Mouse (Mus musculus) kidney, adult 2 months (tissue): Measurements from ENCODE around the gene Ngb. TPM values are rescaled to one million over a fixed set of nuclear protein-coding genes. Genes with fewer than 3 reads are reported as not detected.

ENCODE experiments used
- DNase-seq: peaks from one replicate; pipeline ENCODE4 v3.0.0; 2021
- H3K27ac ChIP-seq: fragments of 200-500 bp; 2 replicates; pipeline ENCODE4 v1.5.1; 2012; ENCODE audit warnings: low read depth, low read length, control low read depth, inconsistent platforms; ENCODE audit not compliant: insufficient read depth
- H3K27me3 ChIP-seq: fragments of 200-500 bp; replicated peaks from 2 replicates; pipeline ENCODE4 v1.6.1; 2012; ENCODE audit warnings: mild to moderate bottlenecking, moderate library complexity, low read length, inconsistent platforms; ENCODE audit not compliant: control insufficient read depth, insufficient read depth
- H3K36me3 ChIP-seq: fragments of 200-500 bp; 2 replicates; pipeline ENCODE4 v1.6.1; 2012; ENCODE audit warnings: mild to moderate bottlenecking, moderate library complexity, low read length, inconsistent platforms; ENCODE audit not compliant: control insufficient read depth, insufficient read depth
- H3K4me1 ChIP-seq: fragments of 200-500 bp; 2 replicates; pipeline ENCODE4 v1.6.1; 2011; ENCODE audit warnings: low read length; ENCODE audit not compliant: control insufficient read depth, insufficient read depth
- H3K4me3 ChIP-seq: fragments of 200-500 bp; 2 replicates; pipeline ENCODE4 v1.5.1; 2011; ENCODE audit warnings: mild to moderate bottlenecking, low read depth, low read length, control low read depth; ENCODE audit not compliant: insufficient read depth
- CTCF ChIP-seq: fragments of 200-500 bp; conservative IDR thresholded peaks from 2 replicates; pipeline ENCODE4 v1.5.1; 2011; ENCODE audit warnings: low read depth, mild to moderate bottlenecking, control low read depth, low read length, moderate library complexity, mixed read lengths; ENCODE audit not compliant: insufficient read depth, insufficient read length
- POLR2A ChIP-seq: fragments of 200-500 bp; IDR thresholded peaks from one replicate; pipeline ENCODE4 v1.6.1; 2011; ENCODE audit warnings: low read depth, low read length, control low read depth
- WGBS: fragments of 180-500 bp; shearing (Covaris S2); methylation state at CpG from one replicate; pipeline ENCODE4 v1.1.7; 2018; 5-methylcytosine and 5-hydroxymethylcytosine counted together
- polyA plus RNA-seq: library from polyadenylated mRNA; depleted of rRNA; stranded (reverse); fragments of >200 nt; gene quantifications from 2 replicates; pipeline ENCODE4 v1.2.3, GENCODE M21; 2012

Gene Ngb
- polyA plus RNA-seq, 1 experiment, result 1.4 TPM

DNA sequence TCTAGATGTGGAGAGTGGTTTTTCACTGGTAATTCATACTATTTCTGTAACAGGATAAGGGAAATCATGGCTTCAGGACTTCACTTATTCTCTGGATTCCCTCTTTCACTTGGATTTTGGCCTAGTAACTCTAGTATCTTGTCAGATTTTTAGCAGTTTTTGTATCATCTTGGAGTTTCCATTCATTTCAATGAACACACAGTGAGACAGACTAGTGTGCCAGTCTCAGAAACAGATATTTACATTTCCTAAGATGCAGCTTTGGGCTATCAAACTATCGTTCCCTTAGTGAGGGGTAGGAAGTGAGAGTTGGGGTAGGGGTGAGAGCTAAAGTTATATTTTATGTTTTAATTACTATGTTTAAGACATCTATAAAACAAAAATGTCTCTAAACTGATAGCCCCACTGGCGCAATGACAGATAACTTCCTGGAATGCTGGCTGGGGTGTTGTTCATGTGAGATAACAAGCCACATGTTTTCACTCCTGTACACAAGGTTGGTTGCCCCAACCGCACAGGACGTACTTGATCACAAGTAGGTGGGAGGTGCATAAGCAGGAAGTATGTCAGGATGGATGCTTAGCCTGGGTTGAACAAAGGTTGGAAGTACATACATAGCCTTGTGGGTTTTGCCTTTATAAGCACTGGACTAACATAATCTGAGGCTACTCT is 19.7 kb upstream of the Ngb start:
- Histone ChIP-seq H3K27ac (no peak overlapping the region), H3K4me3 (no peak overlapping the region), H3K27me3 (no peaks in the 10 kb centered on the region; the same call in 1 of the 2 replicates), H3K4me1 (no peaks in the 10 kb centered on the region), H3K36me3 (peaks cover 3% of the 10 kb centered on the region)
- 87% methylated on average over 4 of the region's 4 CpGs for WGBS
- no peak for TF ChIP-seq POLR2A
- TF ChIP-seq CTCF, result no peak
- no peak for DNase-seq

DNA sequence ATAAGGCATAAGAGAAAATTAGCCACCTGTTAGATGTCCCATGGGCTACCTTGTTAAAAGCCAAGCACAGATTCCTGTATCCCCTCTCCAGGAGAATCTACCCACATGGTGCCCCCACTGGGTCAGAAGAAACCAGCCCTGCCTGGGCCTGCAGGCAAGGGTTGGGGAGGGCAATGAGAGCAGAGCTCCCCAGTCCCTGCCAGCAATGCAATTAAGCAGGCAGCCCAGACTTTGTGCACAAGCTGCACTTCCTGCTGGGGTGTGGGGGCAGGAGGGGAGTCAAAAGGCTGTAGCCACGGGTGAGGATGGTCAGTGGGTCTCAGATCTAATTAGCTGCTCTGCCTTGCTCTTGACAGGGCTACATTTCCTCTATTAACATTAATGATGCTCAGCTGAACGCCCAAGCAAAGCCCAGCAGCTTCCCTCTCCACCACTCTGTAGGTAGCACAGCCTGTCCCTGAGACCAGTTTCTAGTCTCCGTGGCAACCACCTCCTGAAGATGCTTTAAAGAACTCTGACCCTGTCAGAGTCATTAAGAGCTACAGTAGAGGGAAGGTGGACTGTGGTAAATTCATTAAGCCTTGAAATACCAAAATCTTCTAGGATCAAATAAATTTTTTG is 5.1 kb upstream of the Ngb start:
- WGBS, result 53% methylated on average over 3 of the region's 3 CpGs
- no peak for DNase-seq
- no peak overlapping the region for H3K27ac ChIP-seq
- H3K4me1 ChIP-seq, result no peaks in the 10 kb centered on the region
- no peaks in the 10 kb centered on the region for H3K36me3 ChIP-seq
- no peaks in the 10 kb centered on the region for H3K27me3 ChIP-seq
- TF ChIP-seq CTCF, result no peak
- TF ChIP-seq POLR2A, result no peak
- H3K4me3 ChIP-seq, result no peak overlapping the region

DNA sequence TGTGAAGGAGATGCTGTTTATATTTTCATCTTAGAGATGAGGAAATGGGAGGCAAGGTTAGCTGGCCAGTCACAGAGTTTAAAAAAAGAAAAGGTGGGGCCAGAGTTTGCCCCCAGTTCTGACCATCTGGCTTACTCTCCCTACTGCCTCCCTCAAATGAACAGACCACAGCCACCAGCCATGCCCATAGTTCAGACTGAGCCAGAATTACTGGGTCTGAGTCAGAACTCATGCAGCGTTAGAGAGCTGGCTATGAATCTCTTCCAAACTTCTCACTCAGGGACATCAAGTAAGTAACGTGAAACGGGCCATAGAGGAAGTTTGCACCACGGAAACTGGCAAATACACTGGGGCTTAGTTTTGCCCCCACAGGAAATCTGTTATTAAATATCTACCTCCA is 2.5 kb upstream of the Ngb start:
- Histone ChIP-seq H3K4me1 (no peaks in the 10 kb centered on the region), H3K27me3 (no peaks in the 10 kb centered on the region), H3K4me3 (no peak overlapping the region), H3K36me3 (no peaks in the 10 kb centered on the region), H3K27ac (no peak overlapping the region)
- no peak for TF ChIP-seq CTCF
- TF ChIP-seq POLR2A, result no peak
- WGBS, result 81% methylated on average over 4 of the region's 4 CpGs
- no peak for DNase-seq

DNA sequence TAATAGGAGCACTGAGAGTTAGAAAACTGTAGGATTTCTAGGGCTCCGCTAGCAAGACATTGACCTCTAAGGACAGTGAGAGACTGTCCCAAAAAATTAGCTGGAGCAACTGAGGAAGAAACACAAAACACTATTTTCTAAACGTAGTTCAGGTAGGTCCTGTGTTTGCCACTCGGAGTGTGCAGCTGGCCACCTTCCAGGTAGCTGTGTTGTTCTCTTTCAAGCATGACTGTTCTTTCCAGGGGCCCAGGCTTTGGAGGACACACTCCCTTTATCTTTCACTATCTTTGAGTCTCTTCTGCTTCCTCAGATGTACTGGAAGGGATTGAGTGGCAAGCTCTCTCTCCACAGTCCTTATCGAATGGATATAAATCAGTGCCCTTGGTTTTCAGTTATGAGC is 1.1 kb upstream of the Ngb start:
- TF ChIP-seq CTCF (no peak), POLR2A (no peak)
- no peak overlapping the region for H3K4me3 ChIP-seq
- peak; percentile 33 for DNase-seq
- no peaks in the 10 kb centered on the region for H3K4me1 ChIP-seq
- H3K36me3 ChIP-seq, result no peaks in the 10 kb centered on the region
- no peak overlapping the region for H3K27ac ChIP-seq
- 65% methylated on average over 4 of the region's 4 CpGs for WGBS
- H3K27me3 ChIP-seq, result no peaks in the 10 kb centered on the region

DNA sequence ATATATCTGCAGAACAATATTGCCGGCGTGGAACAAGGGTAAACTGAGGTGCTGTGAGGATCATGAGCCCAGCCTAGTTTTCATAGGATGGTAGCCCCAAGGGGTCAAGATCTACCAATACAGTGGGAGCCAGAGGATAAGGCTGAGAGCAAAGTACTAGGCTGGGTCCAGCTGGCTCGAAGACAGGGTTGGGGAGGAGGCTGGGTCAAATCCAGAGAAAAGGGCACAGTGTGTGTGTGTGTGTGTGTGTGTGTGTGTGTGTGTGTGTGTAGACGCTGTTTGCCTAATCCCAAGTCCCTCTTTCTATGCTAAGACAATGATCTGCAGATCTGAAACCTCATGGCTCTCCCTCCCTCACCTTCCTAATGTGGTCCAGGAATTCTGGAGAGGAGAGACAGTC is 2.0 kb downstream of the Ngb start:
- WGBS, result 72% methylated on average over 4 of the region's 4 CpGs
- DNase-seq, result peak; percentile 40

DNA sequence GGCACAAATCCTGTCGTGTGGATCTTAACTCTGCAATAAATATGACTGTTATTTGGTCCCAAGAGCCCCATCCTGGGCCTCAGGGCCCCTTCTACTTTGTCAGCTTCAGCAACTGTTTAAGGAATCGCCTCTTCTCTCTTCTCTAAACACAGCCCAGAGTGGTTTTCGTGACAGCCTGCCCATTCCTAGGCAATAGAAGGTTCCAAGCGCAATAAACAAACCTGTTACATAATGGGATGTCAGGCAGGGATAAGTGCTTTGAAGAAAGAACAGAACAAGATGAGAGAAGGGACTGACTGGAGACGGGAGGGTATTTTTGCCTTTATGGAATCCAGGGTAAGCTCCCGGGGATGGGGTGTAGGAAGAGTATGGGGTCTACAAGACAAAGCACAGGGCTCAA is 8.7 kb downstream of the Ngb start:
- no peaks in the 10 kb centered on the region for H3K27me3 ChIP-seq
- no peak overlapping the region for H3K27ac ChIP-seq
- no peak overlapping the region for H3K4me3 ChIP-seq
- TF ChIP-seq POLR2A (no peak), CTCF (no peak)
- whole genome bisulfite sequencing, result 63% methylated on average over 6 of the region's 6 CpGs
- H3K36me3 ChIP-seq, result no peaks in the 10 kb centered on the region
- no peak for DNase-seq
- H3K4me1 ChIP-seq, result peaks cover 7% of the 10 kb centered on the region; the same call in 1 of the 2 replicates

More for the DNA sequence above, 2.0 kb downstream of the Ngb start:
- Histone ChIP-seq H3K27ac (no peak overlapping the region), H3K4me3 (no peak overlapping the region), H3K36me3 (no peaks in the 10 kb centered on the region), H3K27me3 (no peaks in the 10 kb centered on the region), H3K4me1 (no peaks in the 10 kb centered on the region)
- TF ChIP-seq POLR2A (no peak), CTCF (no peak)

DNA sequence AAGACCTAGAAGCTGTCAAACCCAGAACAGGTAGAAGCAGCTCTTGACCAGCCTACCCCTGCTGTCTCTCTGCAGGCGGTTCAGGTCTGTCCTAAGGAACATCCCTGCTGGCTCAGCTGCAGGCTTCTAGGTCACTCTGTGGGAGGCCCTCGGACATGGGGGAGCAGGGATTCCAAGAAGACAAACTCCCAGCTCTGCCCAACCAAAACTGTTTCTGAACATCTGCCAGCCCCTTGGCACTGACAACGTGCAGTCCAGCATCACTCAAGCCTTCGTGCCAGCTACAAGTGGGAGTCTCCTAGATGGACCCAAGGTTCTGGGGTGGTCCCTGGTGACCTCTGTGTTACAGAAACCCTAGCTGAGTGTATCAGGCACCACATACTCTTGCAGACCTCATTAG is 9.1 kb downstream of the Ngb start:
- DNase-seq, result peak; percentile 75
- Histone ChIP-seq H3K4me1 (peaks cover 7% of the 10 kb centered on the region; the same call in 1 of the 2 replicates), H3K27ac (no peak overlapping the region), H3K4me3 (no peak overlapping the region), H3K27me3 (no peaks in the 10 kb centered on the region), H3K36me3 (no peaks in the 10 kb centered on the region)
- 51% methylated on average over 4 of the region's 4 CpGs for WGBS
- TF ChIP-seq POLR2A (no peak), CTCF (no peak)
